Mouse (Mus musculus) myocyte (in vitro differentiated cells): ENCODE data around the gene Kif22. TPM values are rescaled to one million over a fixed set of nuclear protein-coding genes. Genes with fewer than 3 reads are reported as not detected.

Experiments
- H3K27me3 ChIP-seq: one replicate; pipeline ENCODE4 v1.6.1; 2011; ENCODE audit not compliant: control insufficient read depth, insufficient read depth, insufficient read length
- H3K36me3 ChIP-seq: one replicate; pipeline ENCODE4 v1.6.1; 2011; ENCODE audit not compliant: control insufficient read depth, insufficient read depth
- H3K4me2 ChIP-seq: one replicate; pipeline ENCODE4 v1.6.1; 2011; ENCODE audit warnings: low read depth, control low read depth
- H3K4me3 ChIP-seq: one replicate; pipeline ENCODE4 v1.5.1; 2011; ENCODE audit warnings: mild to moderate bottlenecking, control low read depth, moderate library complexity
- H3K79me2 ChIP-seq: one replicate; pipeline ENCODE4 v1.6.1; 2011; ENCODE audit not compliant: control insufficient read depth, insufficient read depth
- H3ac ChIP-seq: one replicate; pipeline ENCODE4 v1.6.1; 2011; ENCODE audit not compliant: control insufficient read depth, insufficient read length
- CEBPB ChIP-seq: IDR thresholded peaks from 2 replicates; pipeline ENCODE4 v1.6.1; 2011; ENCODE audit warnings: mild to moderate bottlenecking, moderate library complexity; ENCODE audit not compliant: poor library complexity, insufficient read depth, severe bottlenecking
- E2F4 ChIP-seq: IDR thresholded peaks from one replicate; pipeline ENCODE4 v1.6.1; 2011; ENCODE audit warnings: mild to moderate bottlenecking, control low read depth, moderate library complexity; ENCODE audit not compliant: insufficient read depth
- MAX ChIP-seq: IDR thresholded peaks from one replicate; pipeline ENCODE4 v1.6.1; 2011; ENCODE audit warnings: low read depth, mild to moderate bottlenecking, control low read depth
- MYOD1 ChIP-seq, 3 experiments: IDR thresholded peaks; one replicate each; pipeline ENCODE4 v1.6.1; 2011; ENCODE audit warnings: control low read depth in 2 of 3, low read depth in 2 of 3, mild to moderate bottlenecking in 2 of 3, moderate library complexity in 1 of 3; ENCODE audit not compliant: insufficient read length in 2 of 3, control insufficient read depth in 1 of 3
- MYOG ChIP-seq, 3 experiments: IDR thresholded peaks; one replicate each; pipeline ENCODE4 v1.6.1; 2011; ENCODE audit warnings: control low read depth in 2 of 3, low read depth in 2 of 3, mild to moderate bottlenecking in 2 of 3; ENCODE audit not compliant: insufficient read length in 2 of 3, control insufficient read depth in 1 of 3, insufficient read depth in 1 of 3
- POLR2A ChIP-seq: IDR thresholded peaks from one replicate; pipeline ENCODE4 v1.6.1; 2011; ENCODE audit warnings: low read depth, mild to moderate bottlenecking, control low read depth, moderate library complexity; ENCODE audit not compliant: insufficient read length
- POLR2AphosphoS2 ChIP-seq: IDR thresholded peaks from one replicate; pipeline ENCODE4 v1.6.1; 2011; ENCODE audit warnings: low read depth, control low read depth; ENCODE audit not compliant: insufficient read length
- REST ChIP-seq: IDR thresholded peaks from one replicate; pipeline ENCODE4 v1.6.1; 2011; ENCODE audit warnings: mild to moderate bottlenecking, control low read depth, moderate library complexity; ENCODE audit not compliant: insufficient read depth, insufficient read length
- SRF ChIP-seq: IDR thresholded peaks from one replicate; pipeline ENCODE4 v1.6.1; 2011; ENCODE audit warnings: low read depth; ENCODE audit not compliant: control insufficient read depth, insufficient read length
- TCF12 ChIP-seq: IDR thresholded peaks from one replicate; pipeline ENCODE4 v1.6.1; 2011; ENCODE audit warnings: mild to moderate bottlenecking, control low read depth; ENCODE audit not compliant: poor library complexity, insufficient read depth, severe bottlenecking
- TCF3 ChIP-seq: IDR thresholded peaks from one replicate; pipeline ENCODE4 v1.6.1; 2011; ENCODE audit warnings: low read depth, control low read depth; ENCODE audit not compliant: insufficient read length
- USF1 ChIP-seq: IDR thresholded peaks from one replicate; pipeline ENCODE4 v1.6.1; 2011; ENCODE audit warnings: low read depth, mild to moderate bottlenecking, control low read depth, moderate library complexity
- polyA plus RNA-seq: library from polyadenylated mRNA; unstranded; fragments of >200 nt; fragmentation: generic; extraction: Trizol; gene quantifications from one replicate; pipeline ENCODE4 v1.2.1, GENCODE M21; 2012; ENCODE audit warnings: missing spikeins

Gene Kif22
- polyA plus RNA-seq, 1 experiment: 29.9 TPM

- H3K36me3 ChIP-seq: peaks cover 32% of the 10 kb centered on the region
- peak overlapping the region; percentile 67 for H3K4me3 ChIP-seq
- peak overlapping the region; percentile 88 for H3ac ChIP-seq
- peaks cover 20% of the 10 kb centered on the region for H3K79me2 ChIP-seq
- no peak overlapping the region for H3K4me2 ChIP-seq
- no peaks in the 10 kb centered on the region for H3K27me3 ChIP-seq
- TF ChIP-seq CEBPB (no peak), MYOG (IDR thresholded peaks at IDR 0.05; ENCODE audit: control insufficient read depth in 1 of 3, insufficient read depth in 1 of 3, insufficient read length in 2 of 3, low read depth in 2 of 3) (no peak), POLR2AphosphoS2 (no peak), MAX (no peak), USF1 (no peak), MYOD1 (IDR thresholded peaks at IDR 0.05; ENCODE audit: control insufficient read depth in 1 of 3, insufficient read length in 2 of 3, low read depth in 2 of 3) (no peak), SRF (no peak)
Measured at GRCm38 (mm10) chr7:127026616-127026983, 15.7 kb downstream of the Kif22 start.

GRCm38 (mm10) chr7:127026161-127026600 lies 16.1 kb downstream of the Kif22 start:
- H3ac ChIP-seq: peak overlapping the region; percentile 88
- peak overlapping the region; percentile 67 for H3K4me3 ChIP-seq
- H3K36me3 ChIP-seq: peaks cover 27% of the 10 kb centered on the region
- no peaks in the 10 kb centered on the region for H3K27me3 ChIP-seq
- no peak for TF ChIP-seq MAX
- TF ChIP-seq E2F4: no peak
- TF ChIP-seq USF1: no peak
- no peak for TF ChIP-seq SRF
- peak; percentile 39 for TF ChIP-seq POLR2A
- TF ChIP-seq REST: no peak
- no peak for TF ChIP-seq POLR2AphosphoS2
- no peak overlapping the region for H3K4me2 ChIP-seq
- peaks cover 20% of the 10 kb centered on the region for H3K79me2 ChIP-seq

GRCm38 (mm10) chr7:127025556-127026160 lies 16.6 kb downstream of the Kif22 start:
- TF ChIP-seq POLR2A (no peak), MYOD1 (IDR thresholded peaks at IDR 0.05; ENCODE audit: control insufficient read depth in 1 of 3, insufficient read length in 2 of 3, low read depth in 2 of 3) (no peak), E2F4 (no peak), POLR2AphosphoS2 (no peak), SRF (no peak), TCF12 (no peak), REST (no peak), TCF3 (no peak), USF1 (no peak), MYOG (IDR thresholded peaks at IDR 0.05; ENCODE audit: control insufficient read depth in 1 of 3, insufficient read depth in 1 of 3, insufficient read length in 2 of 3, low read depth in 2 of 3) (no peak), CEBPB (no peak), MAX (no peak)
- peak overlapping the region; percentile 88 for H3ac ChIP-seq
- H3K79me2 ChIP-seq: peaks cover 20% of the 10 kb centered on the region
- H3K36me3 ChIP-seq: peaks cover 22% of the 10 kb centered on the region
- peak overlapping the region; percentile 99 for H3K4me2 ChIP-seq
- peak overlapping the region; percentile 67 for H3K4me3 ChIP-seq
- H3K27me3 ChIP-seq: no peaks in the 10 kb centered on the region

GRCm38 (mm10) chr7:127024755-127025555 lies 17.3 kb downstream of the Kif22 start:
- H3ac ChIP-seq: peak overlapping the region; percentile 88
- peak overlapping the region; percentile 99 for H3K4me2 ChIP-seq
- H3K36me3 ChIP-seq: peaks cover 19% of the 10 kb centered on the region
- peaks cover 20% of the 10 kb centered on the region for H3K79me2 ChIP-seq
- H3K27me3 ChIP-seq: no peaks in the 10 kb centered on the region
- TF ChIP-seq TCF3 (no peak), SRF (no peak), POLR2A (peak; percentile 78), TCF12 (no peak), MYOD1 (IDR thresholded peaks at IDR 0.05; ENCODE audit: control insufficient read depth in 1 of 3, insufficient read length in 2 of 3, low read depth in 2 of 3) (peak in 2 of 3 experiments; percentile 35 to 52), CEBPB (no peak), POLR2AphosphoS2 (peak; percentile 80), MYOG (IDR thresholded peaks at IDR 0.05; ENCODE audit: control insufficient read depth in 1 of 3, insufficient read depth in 1 of 3, insufficient read length in 2 of 3, low read depth in 2 of 3) (peak in 1 of 3 experiments; percentile 71), USF1 (peak; percentile 14), REST (no peak), E2F4 (no peak), MAX (peak; percentile 88)
- peak overlapping the region; percentile 67 for H3K4me3 ChIP-seq
